Mouse (Mus musculus): ENCODE measurements around the gene Ntf3.

DNA sequence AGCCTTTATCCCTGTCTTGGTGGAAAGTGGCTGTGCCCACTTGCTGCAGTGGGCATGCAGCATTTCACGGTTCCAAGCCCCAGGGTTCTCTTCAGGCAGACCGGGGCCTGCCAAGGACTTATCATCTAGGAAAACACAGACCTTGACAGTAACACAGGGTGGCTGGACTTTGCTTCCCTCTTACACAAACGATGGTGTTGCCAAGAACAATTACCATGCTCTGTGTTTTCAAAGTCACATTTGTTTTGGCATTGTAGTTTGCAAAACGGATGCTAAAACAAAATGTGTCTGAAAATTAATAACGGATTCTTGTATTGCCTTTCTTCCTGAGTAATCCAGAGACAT, 6.7 kb downstream of the Ntf3 start:
- TF ChIP-seq CTCF (IDR thresholded peaks at IDR 0.05; ENCODE audit: control insufficient read depth, insufficient read depth, insufficient replicate concordance, low read depth, low read length), result no peak
- no peak for TF ChIP-seq POLR2A (IDR thresholded peaks at IDR 0.05; ENCODE audit: control insufficient read depth, low read depth, low read length)
